Mouse (Mus musculus) layer of hippocampus, adult 8-10 months (tissue): ENCODE data around the gene Eid2. TPM values are rescaled to one million over a fixed set of nuclear protein-coding genes. Genes with fewer than 3 reads are reported as not detected.
"Not testable (repeated sequence)": the region's sequence is repeated elsewhere in the genome, so short reads cannot be mapped to it uniquely, and the experiment has no call there.

ENCODE experiments used
- DNase-seq, 2 experiments: peaks; one replicate each; pipeline ENCODE4 v3.0.0; 2022; ENCODE audit warnings: low spot score in 2 of 2
- total RNA-seq, 4 experiments: library from RNA; stranded (reverse); gene quantifications; 2 replicates each; pipeline ENCODE4 v1.2.4; 2022

Eid2 gene
- total RNA-seq: 10 to 100 TPM; 48.7 to 58.6 (median 56.9) TPM

GRCm38 (mm10) chr7:28267129-28268041, at the start of gene Eid2:
TSS of gene Eid2 (plus strand) at chr7:28267881.
- peak; percentile 84 to 88 for DNase-seq

DNA sequence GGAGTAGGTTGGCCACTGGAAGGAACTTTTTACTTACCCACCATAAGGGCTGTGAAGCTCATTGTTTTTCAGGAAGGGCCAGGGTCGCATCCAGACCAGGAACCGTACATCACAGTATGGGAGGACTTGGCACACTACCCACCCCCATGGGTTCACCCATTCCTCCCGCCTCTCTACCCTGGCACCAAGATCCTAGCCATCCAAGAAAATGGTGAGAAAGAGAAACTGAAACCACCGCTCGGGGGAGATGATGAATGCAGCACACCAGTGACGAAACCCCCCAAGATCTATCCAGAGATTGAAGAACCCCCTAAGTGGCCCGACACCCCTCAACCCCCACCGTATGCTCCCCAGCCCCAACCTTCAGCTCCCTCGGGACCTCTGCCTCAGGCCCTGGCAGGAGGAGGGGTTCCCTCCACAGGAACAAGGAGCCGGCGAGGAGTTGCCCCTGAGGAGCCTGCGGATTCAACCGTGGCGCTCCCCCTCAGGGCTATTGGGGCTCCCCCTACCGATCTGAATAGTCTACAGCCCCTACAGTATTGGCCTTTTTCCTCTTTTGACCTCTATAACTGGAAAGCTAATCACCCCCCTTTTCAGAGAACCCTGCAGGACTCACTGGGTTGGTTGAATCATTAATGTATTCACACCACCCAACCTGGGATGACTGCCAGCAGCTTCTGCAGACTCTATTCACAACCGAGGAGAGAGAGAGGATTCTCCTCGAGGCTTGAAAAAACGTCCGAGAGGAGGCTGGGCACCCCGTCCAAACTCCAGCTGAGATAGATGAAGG, 48.5 kb upstream of the Eid2 start:
- peak; percentile 49 to 57 for DNase-seq

GRCm38 (mm10) chr7:28226836-28227235, 40.8 kb upstream of the Eid2 start:
- not testable (repeated sequence) for DNase-seq

GRCm38 (mm10) chr7:28227421-28227820, 40.3 kb upstream of the Eid2 start:
- DNase-seq: not testable (repeated sequence)

GRCm38 (mm10) chr7:28243943-28244342, 23.7 kb upstream of the Eid2 start:
- not testable (repeated sequence) for DNase-seq

- no peak for DNase-seq
These were observed 18.7 kb upstream of the Eid2 start for GRCm38 (mm10) chr7:28248957-28249356.

- no peak for DNase-seq
These were observed 15.7 kb upstream of the Eid2 start for GRCm38 (mm10) chr7:28251976-28252375.

- no peak for DNase-seq
These were observed 13.1 kb upstream of the Eid2 start for GRCm38 (mm10) chr7:28254591-28254990.

- no peak for DNase-seq
These were observed 12.2 kb upstream of the Eid2 start for GRCm38 (mm10) chr7:28255476-28255875.

DNA sequence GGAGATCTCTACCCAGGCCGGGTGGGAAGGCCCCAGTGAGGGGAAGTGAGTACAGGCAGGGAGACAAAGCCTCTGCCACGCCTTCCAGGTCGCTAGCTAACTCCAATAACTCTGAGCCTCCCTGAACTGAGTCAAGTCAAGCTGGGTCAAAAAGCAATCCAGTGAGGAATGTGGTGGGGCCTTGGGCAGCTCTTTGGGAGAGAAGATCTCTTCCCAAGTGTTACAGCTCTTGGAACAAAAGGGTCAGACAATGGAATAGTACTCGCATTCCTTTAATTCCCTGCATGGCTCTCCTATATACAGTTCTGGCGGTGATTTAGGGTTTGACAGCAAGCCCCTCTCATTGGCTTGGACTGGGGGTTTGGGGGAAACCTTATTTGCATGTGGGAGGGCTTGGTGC, 4.8 kb upstream of the Eid2 start:
- no peak for DNase-seq

- DNase-seq: peak in 1 of 2 experiments; percentile 23
These were observed 3.9 kb upstream of the Eid2 start for GRCm38 (mm10) chr7:28263786-28264185.

- DNase-seq: no peak
These were observed 2.3 kb upstream of the Eid2 start for GRCm38 (mm10) chr7:28265391-28265790.

GRCm38 (mm10) chr7:28268042-28268531, 406 bp downstream of the Eid2 start:
- DNase-seq: peak in 1 of 2 experiments; percentile 46

DNA sequence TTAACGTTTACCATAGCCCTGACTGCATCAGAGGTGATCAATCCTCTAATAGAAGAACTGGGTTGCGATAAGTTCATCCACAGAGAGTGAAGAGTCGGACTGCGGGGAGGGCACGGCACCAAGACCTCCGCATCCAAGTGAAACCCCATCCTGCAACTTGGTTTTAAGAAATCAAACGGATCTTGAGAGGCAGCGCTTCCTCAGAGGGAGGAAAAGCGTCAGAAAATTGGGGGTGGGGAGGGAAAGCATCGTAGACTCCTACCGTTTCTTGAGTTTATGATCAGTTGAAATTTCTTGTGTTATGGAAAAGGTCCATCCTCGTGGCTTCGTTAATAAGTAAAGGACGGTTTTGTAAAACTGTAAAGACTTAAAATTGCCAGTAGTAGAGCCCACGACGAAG, 895 bp downstream of the Eid2 start:
- DNase-seq: no peak

- DNase-seq: no peak
These were observed 1.7 kb downstream of the Eid2 start for GRCm38 (mm10) chr7:28269355-28269754.

- no peak for DNase-seq
These were observed 4.1 kb downstream of the Eid2 start for GRCm38 (mm10) chr7:28271761-28272160.

- no peak for DNase-seq
These were observed 9.5 kb downstream of the Eid2 start for GRCm38 (mm10) chr7:28277237-28277614.

DNA sequence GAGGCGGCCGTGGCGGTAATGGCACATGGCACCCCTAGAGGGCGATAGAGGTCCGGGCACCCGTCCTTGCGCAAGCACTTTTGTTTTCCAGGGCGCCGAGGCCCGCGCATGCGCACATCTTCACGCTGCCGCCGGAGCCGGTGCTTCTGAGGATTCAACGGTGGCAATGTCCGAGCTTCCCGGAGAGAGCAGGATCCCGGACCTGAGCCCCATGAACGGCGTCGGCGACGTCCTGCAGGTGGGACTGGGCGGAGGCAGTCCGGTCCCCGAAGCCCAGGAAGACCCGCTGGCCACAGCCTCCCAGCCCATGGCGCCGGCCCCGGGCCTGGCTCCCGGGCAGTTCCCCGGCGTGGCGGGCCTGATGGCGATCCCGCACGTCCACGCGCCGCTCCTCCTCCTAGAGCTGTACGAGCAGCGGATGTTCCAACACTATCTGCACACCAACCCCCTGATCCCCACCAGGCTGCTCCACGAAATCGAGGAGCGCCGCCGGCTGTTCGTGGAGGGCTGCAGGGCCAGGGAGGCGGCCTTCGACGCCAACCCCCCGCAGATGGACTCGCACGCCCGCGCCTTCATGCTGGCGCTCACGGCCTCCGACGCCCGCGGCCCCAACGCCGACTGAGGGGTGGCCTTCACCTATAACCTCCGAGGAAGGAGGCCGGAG, 10.1 kb downstream of the Eid2 start, which contains the start of gene Eid2b:
TSS of gene Eid2b (plus strand) at position 125 of the 664 bp plus-strand sequence.
- peak; percentile 88 to 97 for DNase-seq

GRCm38 (mm10) chr7:28278279-28278652, 10.6 kb downstream of the Eid2 start:
- no peak for DNase-seq

GRCm38 (mm10) chr7:28280630-28281029, 12.9 kb downstream of the Eid2 start:
- no peak for DNase-seq

DNA sequence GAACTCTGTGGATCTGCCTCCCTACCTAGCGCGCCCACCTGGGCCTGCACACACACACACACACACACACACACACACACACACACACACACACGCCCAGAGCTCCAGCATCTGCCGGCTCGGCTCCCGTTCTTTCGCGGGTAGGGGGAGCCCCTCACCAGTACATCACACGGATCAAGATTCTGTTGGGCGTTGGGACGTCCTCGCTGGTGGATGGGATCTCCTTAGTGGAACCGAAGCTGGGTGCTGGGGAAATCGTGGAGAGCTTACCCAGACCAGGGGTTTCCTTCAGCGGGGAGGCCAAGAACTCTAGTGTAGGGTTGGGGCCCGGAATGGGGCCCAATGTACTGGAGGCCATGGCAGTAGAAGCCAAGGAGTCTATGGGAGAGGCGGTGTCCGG, 22.5 kb downstream of the Eid2 start:
- DNase-seq: no peak
